Mouse (Mus musculus) MEL (cell line): ENCODE results near the gene 1600014C10Rik.

ENCODE experiments used
- CTCF ChIP-seq, 3 experiments: IDR thresholded peaks in 2 of 3; conservative IDR thresholded peaks in 1 of 3; 2 replicates each; pipeline ENCODE4 v1.5.1; 2011 to 2012; ENCODE audit warnings: low read length in 3 of 3, low read depth in 2 of 3, mild to moderate bottlenecking in 2 of 3, improper control_type of control experiment in 1 of 3, inconsistent platforms in 1 of 3, mixed read lengths in 1 of 3, moderate library complexity in 1 of 3; ENCODE audit not compliant: control insufficient read depth in 1 of 3, insufficient read depth in 1 of 3, poor library complexity in 1 of 3, severe bottlenecking in 1 of 3
- EP300 ChIP-seq, 2 experiments: IDR thresholded peaks; 2 replicates each; pipeline ENCODE4 v1.6.1; 2011; ENCODE audit warnings: improper control_type of control experiment in 2 of 2, low read length in 2 of 2, low read depth in 1 of 2, mild to moderate bottlenecking in 1 of 2
- ETS1 ChIP-seq: IDR thresholded peaks from 2 replicates; pipeline ENCODE4 v1.6.1; 2012; ENCODE audit warnings: low read depth, mild to moderate bottlenecking, inconsistent platforms, low read length, improper control_type of control experiment, moderate library complexity
- MEF2A ChIP-seq: IDR thresholded peaks from 2 replicates; pipeline ENCODE4 v1.6.1; 2014; ENCODE audit warnings: low read depth, mild to moderate bottlenecking, inconsistent platforms, low read length, improper control_type of control experiment; ENCODE audit not compliant: poor library complexity, insufficient replicate concordance, severe bottlenecking; ENCODE audit errors: extremely low read depth
- POLR2A ChIP-seq, 2 experiments: IDR thresholded peaks; 2 replicates each; pipeline ENCODE4 v1.6.1; 2011 to 2012; ENCODE audit warnings: low read length in 2 of 2, mild to moderate bottlenecking in 2 of 2, control low read depth in 1 of 2, improper control_type of control experiment in 1 of 2, low read depth in 1 of 2, moderate library complexity in 1 of 2; ENCODE audit not compliant: control insufficient read depth in 1 of 2, insufficient read depth in 1 of 2, poor library complexity in 1 of 2
- SIN3A ChIP-seq: IDR thresholded peaks from 2 replicates; pipeline ENCODE4 v1.6.1; 2012; ENCODE audit warnings: low read length, improper control_type of control experiment, inconsistent platforms
- USF1 ChIP-seq: IDR thresholded peaks from 2 replicates; pipeline ENCODE4 v1.6.1; 2014; ENCODE audit warnings: low read depth, mild to moderate bottlenecking, inconsistent platforms, low read length, improper control_type of control experiment, moderate library complexity
- ZKSCAN1 ChIP-seq: IDR thresholded peaks from 2 replicates; pipeline ENCODE4 v1.6.1; 2012; ENCODE audit warnings: low read depth, mild to moderate bottlenecking, inconsistent platforms, low read length, improper control_type of control experiment, moderate library complexity

DNA sequence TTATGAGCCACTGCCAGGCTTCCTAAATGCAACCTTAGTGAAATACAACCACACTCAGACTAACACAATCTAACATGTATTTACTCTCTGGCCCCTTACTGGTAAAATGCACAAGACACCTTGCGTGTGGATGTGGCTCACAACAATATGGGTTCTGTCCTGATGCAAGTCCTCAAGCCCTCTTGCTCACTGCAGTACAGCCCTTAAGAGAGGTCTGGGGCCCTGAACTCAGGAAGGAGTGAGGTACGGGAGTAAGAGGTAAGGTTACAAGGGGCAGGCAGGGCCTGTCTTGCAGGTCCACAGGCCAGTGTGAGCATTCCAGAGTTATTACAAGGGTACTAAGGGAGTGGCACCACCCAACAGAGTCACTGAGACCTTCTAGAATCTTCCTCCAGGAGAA, 43.2 kb downstream of the 1600014C10Rik start:
- no peak for TF ChIP-seq ETS1
- TF ChIP-seq USF1, result no peak
- TF ChIP-seq MEF2A, result no peak
- no peak for TF ChIP-seq CTCF (IDR thresholded peaks at IDR 0.05 in 2 of 3, conservative IDR thresholded peaks at IDR 0.05 in 1 of 3; ENCODE audit: control insufficient read depth in 1 of 3, insufficient read depth in 1 of 3, low read depth in 2 of 3, low read length in 3 of 3, poor library complexity in 1 of 3, severe bottlenecking in 1 of 3)
- TF ChIP-seq EP300 (IDR thresholded peaks at IDR 0.05; ENCODE audit: low read depth in 1 of 2, low read length in 2 of 2), result no peak
- no peak for TF ChIP-seq SIN3A
- TF ChIP-seq POLR2A (IDR thresholded peaks at IDR 0.05; ENCODE audit: control insufficient read depth in 1 of 2, insufficient read depth in 1 of 2, low read depth in 1 of 2, low read length in 2 of 2, poor library complexity in 1 of 2), result no peak
- no peak for TF ChIP-seq ZKSCAN1
